Mouse (Mus musculus) intestine, embryonic 15.5 days (tissue): ENCODE data around the gene Blmh. TPM values are rescaled to one million over a fixed set of nuclear protein-coding genes. Genes with fewer than 3 reads are reported as not detected.
A peak's percentile ranks its signal among the peaks of the same experiment; 100 is the strongest.

ENCODE experiments used
- ATAC-seq: fragments of 200-750 bp; cut with Nextera tagmentation; 2 replicates; pipeline ENCODE4 v1.8.0; 2017; ENCODE audit warnings: moderate TSS enrichment, moderate library complexity
- H3K27ac ChIP-seq: fragments of 300-500 bp; sonication (generic); 2 replicates; pipeline ENCODE4 v1.5.1; 2015; ENCODE audit warnings: mild to moderate bottlenecking, inconsistent platforms
- H3K27me3 ChIP-seq: fragments of 300-500 bp; sonication (generic); replicated peaks from 2 replicates; pipeline ENCODE4 v1.6.1; 2015; ENCODE audit warnings: inconsistent platforms
- H3K36me3 ChIP-seq: fragments of 300-500 bp; sonication (generic); 2 replicates; pipeline ENCODE4 v1.6.1; 2015; ENCODE audit warnings: inconsistent platforms
- H3K4me1 ChIP-seq: fragments of 300-500 bp; sonication (generic); replicated peaks from 2 replicates; pipeline ENCODE4 v1.6.1; 2015; ENCODE audit warnings: inconsistent platforms
- H3K4me2 ChIP-seq: fragments of 300-500 bp; sonication (generic); replicated peaks from 2 replicates; pipeline ENCODE4 v1.6.1; 2015; ENCODE audit warnings: mild to moderate bottlenecking, inconsistent platforms
- H3K4me3 ChIP-seq: fragments of 300-500 bp; sonication (generic); replicated peaks from 2 replicates; pipeline ENCODE4 v1.5.1; 2015; ENCODE audit warnings: inconsistent platforms
- H3K9ac ChIP-seq: fragments of 300-500 bp; sonication (generic); 2 replicates; pipeline ENCODE4 v1.6.1; 2015; ENCODE audit warnings: inconsistent platforms
- H3K9me3 ChIP-seq: fragments of 300-500 bp; sonication (generic); 2 replicates; pipeline ENCODE4 v1.6.1; 2016; ENCODE audit warnings: inconsistent platforms
- WGBS: fragments of 180-500 bp; shearing (Covaris S2); methylation state at CpG from one replicate; pipeline ENCODE4 v1.1.7; 2015; 5-methylcytosine and 5-hydroxymethylcytosine counted together
- polyA plus RNA-seq: library from polyadenylated mRNA; unstranded; fragments of >200 nt; fragmentation: Nextera tagmentation; extraction: Ambion mirVana; gene quantifications from 2 replicates; pipeline ENCODE4 v1.2.1, GENCODE M21; 2015

Gene Blmh
- 125 and 126 TPM in 2 replicates for polyA plus RNA-seq

GRCm38 (mm10) chr11:76924759-76925236, at the start of gene Blmh:
Gene Blmh, plus strand, starts transcription at chr11:76924809.
- ATAC-seq: peak; percentile 55; the same call in 1 of the 2 replicates
- WGBS: 50% methylated on average over 6 of the region's 6 CpGs
- Histone ChIP-seq H3K4me3 (no peak within 1 kb of the TSS), H3K4me2 (no peak within 1 kb of the TSS), H3K27me3 (no peaks in the 10 kb centered on the region), H3K27ac (no peak within 1 kb of the TSS), H3K4me1 (no peaks in the 10 kb centered on the region), H3K36me3 (no peaks in the 10 kb centered on the region), H3K9me3 (no peaks in the 10 kb centered on the region), H3K9ac (no peak within 1 kb of the TSS)

GRCm38 (mm10) chr11:76879816-76880215, 44.8 kb upstream of the Blmh start:
- Histone ChIP-seq H3K36me3 (no peaks in the 10 kb centered on the region), H3K4me3 (no peak overlapping the region), H3K27ac (no peak overlapping the region), H3K9me3 (no peaks in the 10 kb centered on the region), H3K4me1 (no peaks in the 10 kb centered on the region), H3K4me2 (no peak overlapping the region), H3K9ac (no peak overlapping the region), H3K27me3 (no peaks in the 10 kb centered on the region)
- 89% methylated on average over 5 of the region's 5 CpGs for WGBS
- no peak for ATAC-seq

DNA sequence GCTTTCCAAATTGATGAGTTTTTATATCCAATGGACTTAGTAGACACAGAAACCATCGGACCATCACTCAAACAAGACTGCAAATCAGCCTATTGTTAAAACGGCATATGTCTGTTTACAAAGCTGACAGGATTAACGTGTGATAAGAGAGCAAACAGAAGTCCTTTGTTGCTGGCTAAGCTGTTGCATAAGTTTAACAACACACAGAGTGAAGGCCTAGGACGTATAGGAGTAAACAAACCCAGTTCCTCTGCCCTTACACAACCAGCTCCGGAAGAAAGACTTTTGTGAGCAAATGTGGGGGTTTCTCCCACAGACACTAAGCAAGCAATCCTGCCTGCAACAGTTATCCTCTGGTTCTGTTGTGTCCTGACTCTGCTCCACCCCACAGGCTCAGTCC, 40.2 kb upstream of the Blmh start:
- H3K4me1 ChIP-seq: peaks cover 2% of the 10 kb centered on the region
- H3K4me2 ChIP-seq: no peak overlapping the region
- H3K27me3 ChIP-seq: no peaks in the 10 kb centered on the region
- H3K27ac ChIP-seq: no peak overlapping the region
- H3K4me3 ChIP-seq: no peak overlapping the region
- no peak for ATAC-seq
- H3K9me3 ChIP-seq: no peaks in the 10 kb centered on the region
- H3K36me3 ChIP-seq: no peaks in the 10 kb centered on the region
- H3K9ac ChIP-seq: no peak overlapping the region
- WGBS: 27% methylated on average over 5 of the region's 5 CpGs

- H3K4me1 ChIP-seq: peaks cover 21% of the 10 kb centered on the region
- H3K36me3 ChIP-seq: no peaks in the 10 kb centered on the region
- H3K27me3 ChIP-seq: no peaks in the 10 kb centered on the region
- H3K4me3 ChIP-seq: no peak overlapping the region
- H3K9me3 ChIP-seq: no peaks in the 10 kb centered on the region
- ATAC-seq: peak; percentile 74
- peak overlapping the region; percentile 34; the same call in 1 of the 2 replicates for H3K4me2 ChIP-seq
- WGBS: 17% methylated on average over 10 of the region's 10 CpGs
- H3K9ac ChIP-seq: no peak overlapping the region
- peak overlapping the region; percentile 70; the same call in 1 of the 2 replicates for H3K27ac ChIP-seq
Measured at GRCm38 (mm10) chr11:76889339-76890164, 35.1 kb upstream of the Blmh start.

- Histone ChIP-seq H3K9ac (no peak overlapping the region), H3K9me3 (no peaks in the 10 kb centered on the region), H3K36me3 (no peaks in the 10 kb centered on the region), H3K4me2 (no peak overlapping the region), H3K4me1 (peaks cover 21% of the 10 kb centered on the region), H3K4me3 (no peak overlapping the region), H3K27me3 (no peaks in the 10 kb centered on the region), H3K27ac (no peak overlapping the region)
- WGBS: 91% methylated on average over 7 of the region's 7 CpGs
- ATAC-seq: no peak
Measured at GRCm38 (mm10) chr11:76891171-76891570, 33.4 kb upstream of the Blmh start.

DNA sequence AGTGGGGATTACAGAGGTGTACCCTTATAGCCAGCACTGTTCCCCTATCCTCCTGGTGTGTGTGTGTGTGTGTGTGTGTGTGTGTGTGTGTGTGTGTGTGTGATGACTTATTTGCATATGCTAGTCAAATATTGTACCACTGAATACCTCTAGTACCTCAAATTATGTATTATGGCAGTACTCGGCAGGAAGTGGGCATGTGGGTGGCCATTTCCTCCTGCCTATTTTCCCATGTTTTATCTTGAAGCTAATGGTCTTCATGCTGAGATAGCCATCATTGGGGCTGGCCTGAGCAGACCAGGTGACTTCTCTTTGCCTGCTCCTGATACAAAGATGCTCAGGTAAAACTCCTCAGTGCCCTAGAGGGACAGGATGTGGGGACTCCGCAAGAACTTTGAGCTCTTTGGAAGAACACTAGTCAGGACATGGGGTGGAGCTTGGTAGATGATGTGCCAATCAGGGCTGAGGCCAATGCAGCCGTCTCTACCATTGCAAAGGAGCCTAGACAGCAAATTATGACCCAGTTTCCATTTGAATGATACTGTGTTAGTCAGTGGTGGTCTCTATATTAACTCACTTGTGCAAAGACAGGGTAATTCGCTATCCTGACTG, 32.8 kb upstream of the Blmh start:
- Histone ChIP-seq H3K4me1 (peaks cover 21% of the 10 kb centered on the region), H3K27ac (no peak overlapping the region), H3K36me3 (no peaks in the 10 kb centered on the region), H3K27me3 (no peaks in the 10 kb centered on the region), H3K4me3 (no peak overlapping the region), H3K9me3 (no peaks in the 10 kb centered on the region), H3K4me2 (no peak overlapping the region), H3K9ac (no peak overlapping the region)
- 83% methylated on average over 4 of the region's 4 CpGs for WGBS
- no peak for ATAC-seq

DNA sequence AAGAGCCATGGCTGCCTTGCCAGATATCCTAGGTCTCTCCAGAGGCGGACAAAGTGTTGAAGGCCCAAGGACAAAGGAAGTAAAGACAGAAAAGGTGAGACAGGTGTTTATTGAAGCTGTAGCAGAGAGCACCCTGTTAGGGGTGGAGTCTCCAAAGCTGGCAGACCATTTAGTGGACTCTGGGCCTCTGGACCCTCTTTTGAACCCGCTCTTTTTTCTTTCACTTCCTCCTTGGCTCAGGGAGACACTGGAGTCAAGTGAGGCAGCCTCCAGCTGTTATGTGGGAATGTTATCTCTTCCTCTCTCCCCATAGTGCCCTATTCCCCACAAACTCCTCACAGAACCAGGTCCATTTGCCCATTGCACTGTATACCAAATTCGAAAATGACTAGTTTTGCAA, 31.6 kb upstream of the Blmh start:
- peaks cover 23% of the 10 kb centered on the region for H3K4me1 ChIP-seq
- H3K4me3 ChIP-seq: no peak overlapping the region
- no peaks in the 10 kb centered on the region for H3K9me3 ChIP-seq
- H3K27ac ChIP-seq: 0 out of 2 replicates have a peak overlapping the region, but pooled peaks have one; percentile 14
- H3K36me3 ChIP-seq: no peaks in the 10 kb centered on the region
- peak; percentile 36; the same call in 1 of the 2 replicates for ATAC-seq
- no peak overlapping the region for H3K4me2 ChIP-seq
- H3K27me3 ChIP-seq: no peaks in the 10 kb centered on the region
- 63% methylated on average over 3 of the region's 3 CpGs for WGBS
- H3K9ac ChIP-seq: no peak overlapping the region

DNA sequence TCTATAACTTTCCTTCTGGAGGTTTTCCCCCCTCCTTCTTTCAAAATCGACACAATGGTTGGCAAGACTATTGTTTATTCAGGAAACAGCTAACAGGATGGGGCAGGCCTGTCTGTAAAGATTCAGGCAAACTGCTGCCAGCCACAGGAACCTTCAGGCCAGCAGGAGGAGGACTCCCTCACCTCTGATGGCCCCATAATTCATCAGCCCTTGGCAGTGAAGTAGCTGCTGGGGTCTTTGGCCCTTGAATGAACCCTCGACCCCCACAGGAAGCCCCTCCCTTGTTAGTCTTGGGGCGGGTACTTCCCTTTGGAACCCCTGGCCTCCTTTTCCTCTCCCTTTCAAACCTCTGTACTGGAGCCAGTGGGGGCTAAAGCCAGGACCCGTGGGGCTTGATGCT, 31.0 kb upstream of the Blmh start:
- no peak overlapping the region for H3K27ac ChIP-seq
- no peak overlapping the region for H3K9ac ChIP-seq
- H3K27me3 ChIP-seq: no peaks in the 10 kb centered on the region
- 7% methylated on average over 4 of the region's 4 CpGs for WGBS
- no peak overlapping the region for H3K4me3 ChIP-seq
- peaks cover 25% of the 10 kb centered on the region for H3K4me1 ChIP-seq
- no peaks in the 10 kb centered on the region for H3K9me3 ChIP-seq
- ATAC-seq: no peak
- H3K36me3 ChIP-seq: no peaks in the 10 kb centered on the region
- peak overlapping the region; percentile 19; the same call in 1 of the 2 replicates for H3K4me2 ChIP-seq

DNA sequence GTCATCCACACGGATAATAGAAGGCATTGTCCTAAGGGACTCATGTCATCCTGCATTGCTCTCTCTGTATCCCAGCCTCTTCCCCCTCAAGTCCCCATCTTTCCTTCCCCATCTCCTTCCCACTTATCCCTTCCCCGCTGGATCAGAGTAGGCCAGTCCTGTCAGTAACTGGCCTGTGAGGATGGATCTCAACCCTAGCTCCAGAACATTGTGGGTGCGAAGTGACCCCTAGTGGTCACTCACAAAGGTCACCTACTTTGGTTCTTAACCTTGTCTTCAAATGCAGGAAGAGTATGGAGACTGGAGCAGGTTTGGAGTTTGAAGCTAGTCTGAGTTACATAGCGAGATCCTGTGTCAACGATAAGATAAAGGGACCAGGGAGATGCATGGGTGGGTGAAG, 30.4 kb upstream of the Blmh start:
- no peak overlapping the region for H3K27ac ChIP-seq
- no peak overlapping the region for H3K9ac ChIP-seq
- no peaks in the 10 kb centered on the region for H3K9me3 ChIP-seq
- ATAC-seq: 0 out of 2 replicates have a peak, but pooled peaks have one; percentile 39
- no peak overlapping the region for H3K4me3 ChIP-seq
- peaks cover 25% of the 10 kb centered on the region for H3K4me1 ChIP-seq
- WGBS: 30% methylated on average over 5 of the region's 5 CpGs
- H3K36me3 ChIP-seq: no peaks in the 10 kb centered on the region
- H3K27me3 ChIP-seq: no peaks in the 10 kb centered on the region
- peak overlapping the region; percentile 19; the same call in 1 of the 2 replicates for H3K4me2 ChIP-seq

GRCm38 (mm10) chr11:76896360-76896759, 28.2 kb upstream of the Blmh start:
- no peak overlapping the region for H3K27ac ChIP-seq
- 35% methylated on average over 6 of the region's 6 CpGs for WGBS
- no peak overlapping the region for H3K4me3 ChIP-seq
- H3K4me1 ChIP-seq: peaks cover 19% of the 10 kb centered on the region
- no peaks in the 10 kb centered on the region for H3K27me3 ChIP-seq
- ATAC-seq: no peak
- H3K4me2 ChIP-seq: no peak overlapping the region
- H3K9ac ChIP-seq: no peak overlapping the region
- no peaks in the 10 kb centered on the region for H3K9me3 ChIP-seq
- H3K36me3 ChIP-seq: no peaks in the 10 kb centered on the region

- Histone ChIP-seq H3K36me3 (no peaks in the 10 kb centered on the region), H3K4me3 (no peak overlapping the region), H3K27me3 (no peaks in the 10 kb centered on the region), H3K9me3 (no peaks in the 10 kb centered on the region), H3K4me2 (no peak overlapping the region), H3K27ac (no peak overlapping the region), H3K4me1 (peaks cover 19% of the 10 kb centered on the region), H3K9ac (no peak overlapping the region)
- 69% methylated on average over 1 of the region's 1 CpGs for WGBS
- ATAC-seq: no peak
Measured at GRCm38 (mm10) chr11:76897126-76897525, 27.5 kb upstream of the Blmh start.

DNA sequence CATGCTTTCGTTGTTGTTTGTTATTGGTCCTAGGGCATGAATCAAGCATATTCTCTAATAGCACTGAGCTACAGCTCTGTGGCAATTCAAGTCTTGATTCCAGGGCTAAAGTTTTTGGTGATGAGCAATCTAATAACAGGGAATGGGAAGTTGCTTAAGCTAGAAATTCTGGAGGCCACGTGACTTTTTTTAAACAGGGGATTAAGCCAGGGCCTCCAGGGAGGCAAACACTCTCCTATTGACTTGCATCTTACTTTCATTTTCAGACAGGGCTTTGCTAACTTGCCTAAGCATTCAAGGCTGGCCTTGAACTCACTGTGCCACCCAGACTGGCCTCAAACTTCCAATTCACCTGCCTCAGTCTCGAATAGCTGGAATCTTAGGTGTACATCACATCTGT, 26.7 kb upstream of the Blmh start:
- Histone ChIP-seq H3K9me3 (no peaks in the 10 kb centered on the region), H3K9ac (no peak overlapping the region), H3K4me1 (peaks cover 19% of the 10 kb centered on the region), H3K4me2 (no peak overlapping the region), H3K27ac (no peak overlapping the region), H3K36me3 (no peaks in the 10 kb centered on the region), H3K27me3 (no peaks in the 10 kb centered on the region), H3K4me3 (no peak overlapping the region)
- ATAC-seq: no peak
- 43% methylated on average over 3 of the region's 3 CpGs for WGBS
